Mouse (Mus musculus) spleen, adult 2 months (tissue): ENCODE measurements around the gene Tns1.

Source experiments
- CTCF ChIP-seq: fragments of 200-500 bp; IDR thresholded peaks from 2 replicates; pipeline ENCODE4 v1.5.1; 2011; ENCODE audit warnings: mild to moderate bottlenecking, inconsistent platforms; ENCODE audit not compliant: insufficient read depth, insufficient read length, insufficient replicate concordance; ENCODE audit errors: extremely low read depth
- POLR2A ChIP-seq: fragments of 200-500 bp; IDR thresholded peaks from 2 replicates; pipeline ENCODE4 v1.6.1; 2011; ENCODE audit warnings: low read depth, low read length, inconsistent platforms

DNA sequence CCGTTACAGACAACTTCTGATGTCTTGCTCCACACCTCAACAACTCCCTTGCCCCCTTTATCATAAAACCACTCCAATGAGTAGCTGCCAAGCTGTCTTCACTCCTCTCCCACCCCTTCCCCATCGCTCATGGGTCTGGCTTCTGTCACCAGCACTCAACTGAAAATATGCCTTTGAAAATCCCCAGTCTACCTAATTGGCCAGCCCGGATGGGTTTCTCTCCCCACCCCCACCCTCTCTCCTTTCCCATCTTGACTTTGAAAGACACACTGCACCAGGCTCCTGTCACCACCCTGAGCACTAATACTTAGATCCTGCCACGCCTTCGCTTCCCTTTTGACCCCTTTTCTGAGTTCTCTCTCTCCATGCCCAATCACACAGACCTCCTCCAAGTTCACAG is 175.5 kb downstream of the Tns1 start:
- TF ChIP-seq POLR2A, result no peak
- no peak for TF ChIP-seq CTCF
